Mouse (Mus musculus) G1E (cell line): ENCODE data around the gene Msh2.

Experiments
- CTCF ChIP-seq: IDR thresholded peaks from 2 replicates; pipeline ENCODE4 v1.5.1; 2012; ENCODE audit warnings: low read depth, low read length, inconsistent platforms, mixed read lengths
- GATA1 ChIP-seq: IDR thresholded peaks from 2 replicates; pipeline ENCODE4 v1.6.1; 2012; ENCODE audit warnings: borderline replicate concordance, low read length, inconsistent platforms, mixed read lengths
- GATA2 ChIP-seq: IDR thresholded peaks from 2 replicates; pipeline ENCODE4 v1.6.1; 2012; ENCODE audit warnings: low read depth, low read length, inconsistent platforms, borderline replicate concordance
- POLR2AphosphoS5 ChIP-seq: IDR thresholded peaks from 2 replicates; pipeline ENCODE4 v1.6.1; 2012; ENCODE audit warnings: low read depth, low read length, inconsistent platforms; ENCODE audit not compliant: insufficient replicate concordance
- TAL1 ChIP-seq: conservative IDR thresholded peaks from 2 replicates; pipeline ENCODE4 v1.6.1; 2012; ENCODE audit warnings: low read depth, low read length, inconsistent platforms, mixed read lengths

DNA sequence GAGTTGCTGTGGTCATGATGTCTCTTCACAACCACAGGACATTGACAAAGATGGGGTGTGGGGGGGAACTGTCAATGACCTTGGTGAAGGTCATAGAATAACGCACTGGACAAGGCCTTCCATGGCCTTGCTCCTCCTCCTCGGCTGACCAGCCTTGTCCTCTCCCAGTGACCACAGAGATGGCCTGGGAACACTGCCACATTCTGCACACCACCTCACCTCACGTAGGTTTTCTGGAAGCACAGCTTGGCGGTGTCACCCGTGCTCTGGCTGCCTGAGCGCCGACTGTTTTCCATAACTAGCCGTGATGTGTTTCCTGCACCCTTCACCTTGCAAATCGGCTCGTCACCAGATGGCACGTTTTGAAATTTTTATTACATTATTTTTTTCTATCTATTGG, 92.9 kb downstream of the Msh2 start:
- TF ChIP-seq CTCF (no peak), GATA1 (no peak), POLR2AphosphoS5 (no peak), TAL1 (no peak), GATA2 (no peak)
